Mouse (Mus musculus) thymus, postnatal 25 days (tissue): ENCODE results near the gene Mgat4e.

ENCODE experiments used
- DNase-seq: peaks from one replicate; pipeline ENCODE4 v3.0.0; 2022

Gene Mgat4e

DNA sequence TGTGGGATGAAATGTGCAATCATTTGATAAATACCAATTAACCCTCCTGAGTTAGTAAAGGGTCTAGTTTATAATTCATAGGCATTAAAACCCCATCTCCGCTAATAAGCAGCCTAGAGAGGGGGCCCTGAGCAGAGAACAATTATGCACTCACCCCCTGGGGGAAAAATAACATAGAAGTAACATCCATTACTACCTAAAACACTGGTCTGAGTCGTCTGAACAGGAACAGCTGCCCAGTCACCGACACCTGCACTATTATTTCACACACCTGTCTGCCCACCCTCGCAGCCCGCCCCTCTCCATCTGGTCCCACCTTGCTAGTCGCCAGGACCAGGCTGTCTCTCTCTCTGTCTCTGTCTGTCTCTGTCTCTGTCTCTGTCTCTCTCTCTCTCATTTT, 36.9 kb downstream of the Mgat4e start:
- no peak for DNase-seq

DNA sequence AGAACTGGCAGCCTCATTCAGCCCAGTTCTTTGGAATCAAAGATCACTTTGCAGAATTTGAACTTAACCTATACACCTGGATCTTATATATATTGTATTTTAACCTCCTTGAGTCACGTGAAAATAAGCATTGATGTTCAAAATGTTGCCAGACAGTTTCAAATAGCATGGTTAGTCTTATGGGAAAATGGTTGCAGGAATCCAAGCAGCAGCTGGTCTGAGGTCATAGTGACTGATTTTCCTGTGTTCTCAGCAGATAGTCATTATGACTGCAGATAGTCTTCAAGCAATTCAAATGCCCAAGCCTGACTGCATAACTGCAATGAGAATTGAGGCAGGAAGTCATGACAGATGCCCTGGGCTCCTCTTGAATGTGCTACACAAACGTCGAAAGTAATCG, 37.3 kb downstream of the Mgat4e start:
- no peak for DNase-seq

GRCm38 (mm10) chr1:134510018-134510417, 39.5 kb downstream of the Mgat4e start:
- peak; percentile 59 for DNase-seq

DNA sequence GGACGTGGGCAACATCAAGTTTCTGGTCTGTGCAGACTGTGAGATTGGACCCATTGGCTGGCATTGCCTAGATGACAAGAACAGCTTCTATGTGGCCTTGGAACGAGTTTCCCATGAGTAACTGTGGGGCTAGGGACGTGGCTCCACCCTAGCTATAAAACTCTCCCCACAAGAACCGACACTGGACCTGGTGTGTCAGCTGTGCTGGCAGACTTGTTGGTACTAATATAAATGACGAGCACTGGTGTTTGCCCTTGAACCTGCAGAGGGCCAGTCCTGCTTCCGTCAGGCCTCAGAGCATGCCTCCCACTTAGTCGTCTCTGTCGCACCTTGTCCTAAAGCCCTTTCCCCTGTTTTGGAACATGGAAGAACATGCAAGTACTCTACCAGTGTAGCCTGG, 43.3 kb downstream of the Mgat4e start:
- no peak for DNase-seq

DNA sequence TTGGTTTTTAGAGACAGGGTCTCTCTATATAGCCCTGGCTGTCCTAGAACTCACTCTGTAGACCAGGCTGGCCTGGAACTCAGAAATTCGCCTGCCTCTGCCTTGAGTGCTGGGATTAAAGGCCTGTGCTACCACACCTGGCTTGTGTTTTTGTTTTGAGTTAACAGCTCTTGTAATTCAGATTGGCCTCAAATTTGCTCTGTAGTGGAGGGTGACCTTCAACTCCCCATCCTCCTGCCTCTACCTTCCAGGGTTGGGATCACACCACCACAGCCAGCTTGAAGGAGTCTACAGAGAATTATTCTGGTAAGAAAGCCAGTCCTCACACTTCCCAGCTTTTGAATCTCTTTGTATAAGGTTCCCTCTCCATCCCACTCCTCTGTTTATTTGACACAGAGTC, 48.6 kb downstream of the Mgat4e start:
- DNase-seq = no peak

DNA sequence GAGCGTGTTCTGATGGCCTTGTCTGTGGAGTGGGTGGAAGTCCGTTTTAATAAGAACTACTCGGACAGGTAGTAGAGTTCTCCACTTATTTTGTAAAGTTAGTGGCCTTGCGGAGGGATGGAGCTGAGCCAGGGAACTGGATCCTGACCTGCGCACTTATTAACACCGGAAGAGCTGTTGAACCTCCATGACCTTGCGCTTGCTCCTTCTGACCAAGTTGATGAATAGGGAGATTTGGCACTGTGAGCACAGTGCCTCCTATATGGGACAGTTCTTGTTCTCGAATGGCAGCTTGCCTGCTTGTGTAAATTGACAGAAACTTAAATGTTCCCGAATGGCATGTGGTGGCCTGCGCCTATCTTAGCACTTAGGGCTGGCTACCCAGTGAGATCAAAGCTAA, 53.5 kb downstream of the Mgat4e start:
- DNase-seq = no peak

- no peak for DNase-seq
Observed at GRCm38 (mm10) chr1:134495216-134495539, 54.3 kb downstream of the Mgat4e start.

DNA sequence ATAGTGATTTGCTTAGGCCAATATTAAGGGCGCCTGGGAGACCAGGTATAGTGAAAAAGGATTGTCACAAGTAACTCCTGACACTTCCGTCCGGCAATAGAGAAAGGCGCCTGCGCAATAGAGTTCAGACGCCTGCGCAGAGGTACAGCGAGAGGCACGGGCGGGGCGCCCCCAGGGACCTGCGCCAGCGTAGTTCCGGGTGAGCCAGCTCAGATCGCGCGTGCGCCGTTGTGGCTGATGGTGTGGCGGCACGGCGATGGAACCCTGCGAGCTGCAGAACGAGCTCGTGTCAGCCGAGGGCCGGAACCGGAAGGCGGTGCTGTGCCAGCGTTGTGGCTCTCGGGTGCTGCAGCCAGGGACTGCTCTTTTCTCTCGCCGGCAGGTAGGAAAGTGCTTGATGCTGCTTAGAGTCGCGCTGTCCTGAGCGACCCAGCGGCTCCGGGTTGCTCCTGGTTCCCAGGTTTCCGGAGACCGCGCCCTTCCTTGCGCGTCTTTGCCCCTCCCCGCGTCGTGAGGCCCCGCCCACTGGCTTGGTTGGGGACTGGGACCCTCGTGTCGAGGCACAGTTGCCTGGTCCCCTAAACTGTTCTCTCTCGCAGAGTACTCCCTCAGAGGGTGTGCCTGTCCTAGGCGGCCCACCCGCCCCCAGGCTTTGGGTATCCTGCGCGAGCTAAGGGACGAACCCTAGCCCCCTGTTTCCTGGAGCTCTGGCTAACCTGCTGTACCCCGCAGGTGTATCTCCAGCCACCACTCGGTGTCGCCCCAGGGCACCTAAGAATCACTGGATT, 54.9 kb downstream of the Mgat4e start, which contains the start of gene Rabif:
Rabif (plus strand) TSS at position 221 of the 788 bp plus-strand sequence.
- DNase-seq = peak; percentile 98

DNA sequence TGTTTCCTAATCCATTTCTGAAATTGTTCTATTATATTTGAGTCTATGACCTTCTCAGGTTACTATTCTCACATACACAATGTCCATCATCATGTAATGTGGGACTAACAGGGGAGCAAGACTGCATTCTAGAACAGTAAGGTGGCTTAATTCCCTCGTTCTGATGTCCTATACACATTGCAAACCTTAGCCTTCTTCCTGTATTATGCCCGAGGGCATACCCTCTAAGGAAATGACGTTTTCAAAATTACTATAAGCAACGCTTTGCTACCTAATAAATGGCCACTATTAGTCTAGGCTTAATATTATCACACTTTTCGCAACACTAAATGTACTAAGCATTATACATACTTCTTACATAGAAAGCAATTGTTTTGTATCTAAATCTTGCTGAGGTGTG, 55.5 kb downstream of the Mgat4e start:
- no peak for DNase-seq

DNA sequence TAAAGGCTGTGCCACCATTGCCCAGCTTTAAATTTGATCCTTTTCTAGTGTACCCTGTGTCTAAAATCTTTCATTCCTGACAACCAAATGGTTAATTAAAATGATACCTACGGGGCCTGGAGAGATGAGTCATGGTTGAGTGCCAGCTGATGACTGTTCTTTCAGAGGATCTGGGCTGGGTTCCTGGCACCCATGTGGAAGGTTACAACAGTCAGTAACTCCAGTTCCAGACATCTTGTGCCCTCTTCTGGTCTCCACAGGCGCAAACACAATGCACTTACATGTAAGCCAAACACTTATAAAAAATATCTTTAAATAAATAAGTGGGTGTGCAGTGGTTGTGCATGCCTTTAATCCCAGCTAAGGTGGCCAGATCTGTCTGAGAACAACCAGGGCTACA, 56.0 kb downstream of the Mgat4e start:
- no peak for DNase-seq

DNA sequence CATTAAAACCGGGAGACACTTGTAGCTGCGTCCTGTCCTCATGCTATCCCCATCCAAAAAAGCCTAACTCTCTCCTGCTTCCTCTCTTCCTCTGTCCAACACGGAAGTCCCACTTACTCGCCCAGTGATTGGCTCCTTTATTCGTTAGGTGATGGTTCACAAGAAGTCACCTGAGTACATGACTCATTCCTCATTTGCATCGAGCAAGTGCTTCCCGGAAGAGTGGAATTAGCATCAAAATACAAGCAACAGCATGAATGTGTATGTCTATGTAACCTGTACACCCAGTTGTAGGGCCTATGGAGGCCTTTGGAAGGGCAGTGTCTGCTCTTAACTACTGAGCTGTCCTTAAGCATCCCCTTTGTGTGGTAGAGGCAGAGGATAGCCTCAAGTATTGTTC, 57.2 kb downstream of the Mgat4e start:
- DNase-seq = no peak
